Mouse (Mus musculus) hindbrain, embryonic 15.5 days (tissue): ENCODE results near the gene Nmur2. TPM values are rescaled to one million over a fixed set of nuclear protein-coding genes. Genes with fewer than 3 reads are reported as not detected.

Experiments used
- ATAC-seq: fragments of 200-750 bp; cut with Nextera tagmentation; 2 replicates; pipeline ENCODE4 v1.8.0; 2017; ENCODE audit warnings: low read depth, moderate number of reproducible peaks, moderate TSS enrichment; ENCODE audit not compliant: low FRiP score
- H3K27ac ChIP-seq: fragments of 300-500 bp; sonication (generic); replicated peaks from 2 replicates; pipeline ENCODE4 v1.5.1; 2015; ENCODE audit warnings: mild to moderate bottlenecking, inconsistent platforms
- H3K27me3 ChIP-seq: fragments of 300-500 bp; sonication (generic); 2 replicates; pipeline ENCODE4 v1.6.1; 2015; ENCODE audit warnings: control low read depth, inconsistent platforms
- H3K36me3 ChIP-seq: fragments of 300-500 bp; sonication (generic); 2 replicates; pipeline ENCODE4 v1.6.1; 2015; ENCODE audit warnings: control low read depth, inconsistent platforms
- H3K4me1 ChIP-seq: fragments of 300-500 bp; sonication (generic); replicated peaks from 2 replicates; pipeline ENCODE4 v1.6.1; 2015; ENCODE audit warnings: control low read depth, inconsistent platforms
- H3K4me2 ChIP-seq: fragments of 300-500 bp; sonication (generic); 2 replicates; pipeline ENCODE4 v1.6.1; 2015; ENCODE audit warnings: moderate library complexity, mild to moderate bottlenecking, inconsistent platforms
- H3K4me3 ChIP-seq: fragments of 300-500 bp; sonication (generic); 2 replicates; pipeline ENCODE4 v1.5.1; 2015; ENCODE audit warnings: mild to moderate bottlenecking, inconsistent platforms
- H3K9ac ChIP-seq: fragments of 300-500 bp; sonication (generic); 2 replicates; pipeline ENCODE4 v1.6.1; 2015; ENCODE audit warnings: inconsistent platforms
- H3K9me3 ChIP-seq: fragments of 300-500 bp; sonication (generic); 2 replicates; pipeline ENCODE4 v1.6.1; 2016; ENCODE audit warnings: control low read depth, inconsistent platforms
- WGBS: fragments of 180-500 bp; shearing (Covaris S2); methylation state at CpG from one replicate; pipeline ENCODE4 v1.1.7; 2015; 5-methylcytosine and 5-hydroxymethylcytosine counted together
- polyA plus RNA-seq: library from polyadenylated mRNA; unstranded; fragments of >200 nt; fragmentation: Nextera tagmentation; extraction: Ambion mirVana; gene quantifications from 2 replicates; pipeline ENCODE4 v1.2.1, GENCODE M21; 2015

The Nmur2 gene
- polyA plus RNA-seq: 0.29 and 0.42 TPM in 2 replicates

DNA sequence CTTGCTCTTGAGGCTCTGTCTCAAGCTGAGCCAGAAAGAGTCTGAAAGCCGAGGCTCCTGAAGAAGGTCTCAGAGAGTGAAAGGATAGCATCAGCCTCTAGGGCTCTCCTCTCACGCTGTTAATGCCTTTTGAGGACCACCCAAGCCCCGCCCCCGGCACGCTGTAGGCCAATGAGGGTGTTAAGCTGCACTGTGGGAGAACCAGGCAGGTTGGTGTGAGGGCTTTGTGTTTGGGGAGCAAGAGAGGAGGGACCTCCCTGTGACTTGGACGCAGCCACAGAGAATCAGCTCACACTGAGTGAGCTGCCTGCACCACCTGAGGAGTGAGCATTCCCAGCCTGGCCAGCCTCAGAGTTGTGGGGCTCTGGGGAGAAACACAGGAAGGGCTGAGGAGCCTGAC is at the start of gene Nmur2:
Gene Nmur2, minus strand, starts transcription at position 94 of the 400 bp plus-strand sequence.
- 8% methylated on average over 6 of the region's 6 CpGs for WGBS
- H3K4me2 ChIP-seq: peak within 1 kb of the TSS; percentile 16; the same call in 1 of the 2 replicates

GRCm38 (mm10) chr11:56089127-56089689 is 48.4 kb upstream of the Nmur2 start:
- no peak overlapping the region for H3K4me2 ChIP-seq
- ATAC-seq: peak; percentile 66; the same call in 1 of the 2 replicates
- 0 out of 2 replicates have a peak overlapping the region, but pooled peaks have one; percentile 1 for H3K27ac ChIP-seq
- WGBS: 68% methylated on average over 11 of the region's 11 CpGs
- no peak overlapping the region for H3K4me3 ChIP-seq
- no peak overlapping the region for H3K9ac ChIP-seq
- peaks cover 9% of the 10 kb centered on the region; the same call in 1 of the 2 replicates for H3K4me1 ChIP-seq
- H3K9me3 ChIP-seq: no peaks in the 10 kb centered on the region
- no peaks in the 10 kb centered on the region for H3K27me3 ChIP-seq
- no peaks in the 10 kb centered on the region for H3K36me3 ChIP-seq

More for the DNA sequence above, at the start of gene Nmur2:
- no peaks in the 10 kb centered on the region for H3K27me3 ChIP-seq
- peaks cover 6% of the 10 kb centered on the region; the same call in 1 of the 2 replicates for H3K4me1 ChIP-seq
- H3K4me3 ChIP-seq: no peak within 1 kb of the TSS
- H3K9me3 ChIP-seq: no peaks in the 10 kb centered on the region
- no peak within 1 kb of the TSS for H3K27ac ChIP-seq
- H3K36me3 ChIP-seq: no peaks in the 10 kb centered on the region
- no peak within 1 kb of the TSS for H3K9ac ChIP-seq
- ATAC-seq: no peak

GRCm38 (mm10) chr11:56072131-56072530 is 31.3 kb upstream of the Nmur2 start:
- no peak overlapping the region for H3K4me2 ChIP-seq
- 67% methylated on average over 7 of the region's 7 CpGs for WGBS
- H3K4me3 ChIP-seq: no peak overlapping the region
- H3K9me3 ChIP-seq: no peaks in the 10 kb centered on the region
- H3K36me3 ChIP-seq: no peaks in the 10 kb centered on the region
- no peak overlapping the region for H3K27ac ChIP-seq
- H3K9ac ChIP-seq: no peak overlapping the region
- H3K27me3 ChIP-seq: no peaks in the 10 kb centered on the region
- no peak for ATAC-seq
- H3K4me1 ChIP-seq: no peaks in the 10 kb centered on the region

- Histone ChIP-seq H3K4me1 (no peaks in the 10 kb centered on the region), H3K27me3 (no peaks in the 10 kb centered on the region), H3K9ac (no peak overlapping the region), H3K36me3 (no peaks in the 10 kb centered on the region), H3K4me3 (no peak overlapping the region), H3K9me3 (no peaks in the 10 kb centered on the region), H3K27ac (no peak overlapping the region), H3K4me2 (no peak overlapping the region)
- 95% methylated on average over 2 of the region's 2 CpGs for WGBS
- ATAC-seq: no peak
These were observed 28.8 kb upstream of the Nmur2 start for GRCm38 (mm10) chr11:56069658-56070057.

DNA sequence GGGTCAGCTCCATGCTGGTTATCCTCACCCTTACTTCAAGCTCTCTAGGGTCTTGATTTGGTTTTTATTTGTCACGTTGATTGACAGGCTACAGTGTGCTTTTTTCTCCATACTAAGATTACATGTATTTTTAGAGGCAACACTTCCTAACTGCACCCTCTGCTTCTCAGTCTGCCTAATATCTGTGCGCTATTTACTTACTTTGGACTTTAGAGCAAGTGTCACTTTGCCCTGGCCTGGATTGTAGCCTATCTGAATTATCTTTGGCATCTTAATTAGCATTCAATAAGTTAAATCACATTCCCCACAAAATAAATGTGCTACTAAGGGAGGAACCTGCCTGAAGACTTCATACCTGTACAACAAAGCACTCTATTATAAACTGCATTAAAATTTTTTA is 24.3 kb upstream of the Nmur2 start:
- no peak overlapping the region for H3K4me3 ChIP-seq
- no peaks in the 10 kb centered on the region for H3K36me3 ChIP-seq
- H3K27me3 ChIP-seq: no peaks in the 10 kb centered on the region
- H3K27ac ChIP-seq: no peak overlapping the region
- no peak overlapping the region for H3K4me2 ChIP-seq
- no peak for ATAC-seq
- H3K4me1 ChIP-seq: no peaks in the 10 kb centered on the region
- 89% methylated on average over 2 of the region's 2 CpGs for WGBS
- H3K9ac ChIP-seq: no peak overlapping the region
- H3K9me3 ChIP-seq: no peaks in the 10 kb centered on the region

DNA sequence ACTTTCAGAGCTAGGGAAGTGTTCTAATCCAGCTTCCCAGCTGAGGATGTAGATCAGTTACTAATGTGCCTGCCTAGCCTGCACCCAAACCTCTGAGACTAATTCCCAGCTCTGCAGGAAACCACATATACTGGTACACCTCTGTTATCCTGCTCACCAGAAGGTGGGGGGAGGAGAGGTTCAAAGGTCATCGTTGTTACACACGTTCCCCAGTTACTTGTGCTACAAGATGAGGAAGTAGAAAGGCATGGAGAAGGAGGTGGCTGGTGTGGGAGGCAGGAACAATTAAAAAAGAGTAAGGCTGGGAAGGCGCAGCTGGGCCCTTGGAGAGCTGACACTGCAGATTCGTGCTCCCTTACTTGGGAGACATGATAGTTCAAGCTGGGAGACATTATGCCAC is 23.8 kb upstream of the Nmur2 start:
- ATAC-seq: no peak

DNA sequence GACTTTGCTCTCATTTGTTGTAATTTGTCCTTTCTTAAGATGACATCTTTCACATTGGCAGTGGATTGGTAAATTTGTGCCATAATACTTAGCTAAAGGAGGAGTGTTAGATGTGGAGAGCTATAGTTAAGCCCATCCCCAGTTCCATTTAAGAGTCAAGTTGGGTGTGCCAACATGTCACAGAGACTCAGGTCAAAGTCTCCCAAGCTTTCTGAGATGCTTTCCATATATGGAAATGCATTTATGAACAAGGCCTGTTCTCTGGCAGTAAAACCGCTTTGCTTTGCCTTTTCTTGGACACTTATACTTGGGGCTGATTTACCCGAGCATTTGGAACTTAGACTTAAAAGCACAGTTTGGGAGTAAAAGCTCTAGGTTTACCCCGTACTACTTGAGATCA is 18.4 kb upstream of the Nmur2 start:
- H3K9ac ChIP-seq: no peak overlapping the region
- no peak overlapping the region for H3K4me3 ChIP-seq
- H3K27ac ChIP-seq: no peak overlapping the region
- ATAC-seq: no peak
- no peaks in the 10 kb centered on the region for H3K36me3 ChIP-seq
- whole genome bisulfite sequencing: 83% methylated on average over 3 of the region's 3 CpGs
- H3K4me2 ChIP-seq: no peak overlapping the region
- no peaks in the 10 kb centered on the region for H3K4me1 ChIP-seq
- H3K27me3 ChIP-seq: no peaks in the 10 kb centered on the region
- H3K9me3 ChIP-seq: no peaks in the 10 kb centered on the region

More for the DNA sequence above, 23.8 kb upstream of the Nmur2 start:
- no peaks in the 10 kb centered on the region for H3K27me3 ChIP-seq
- no peaks in the 10 kb centered on the region for H3K9me3 ChIP-seq
- H3K4me2 ChIP-seq: no peak overlapping the region
- no peaks in the 10 kb centered on the region for H3K36me3 ChIP-seq
- 44% methylated on average over 4 of the region's 4 CpGs for WGBS
- no peak overlapping the region for H3K4me3 ChIP-seq
- H3K9ac ChIP-seq: no peak overlapping the region
- H3K4me1 ChIP-seq: no peaks in the 10 kb centered on the region
- no peak overlapping the region for H3K27ac ChIP-seq

DNA sequence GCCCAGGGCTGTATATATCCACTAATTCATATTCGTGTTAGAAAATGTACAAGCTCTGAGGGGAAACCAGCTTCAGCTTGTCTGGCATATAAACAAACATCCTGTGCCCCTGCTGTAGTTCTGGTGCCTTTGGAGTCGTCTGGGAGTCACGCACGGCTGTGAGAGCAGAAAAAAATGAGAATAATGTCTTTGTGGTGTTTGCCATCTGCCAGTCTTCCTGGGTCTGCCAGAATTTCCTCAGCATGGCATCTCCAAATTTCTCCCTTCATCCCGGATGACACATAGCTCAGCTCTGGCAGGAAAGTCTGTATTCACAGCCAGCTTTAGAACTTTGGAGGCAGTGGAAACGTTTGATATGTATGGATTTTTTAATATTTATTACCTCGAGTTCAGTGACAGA is 13.6 kb upstream of the Nmur2 start:
- Histone ChIP-seq H3K4me1 (no peaks in the 10 kb centered on the region), H3K36me3 (no peaks in the 10 kb centered on the region), H3K9me3 (no peaks in the 10 kb centered on the region), H3K4me2 (no peak overlapping the region), H3K4me3 (no peak overlapping the region), H3K27me3 (no peaks in the 10 kb centered on the region), H3K27ac (0 out of 2 replicates have a peak overlapping the region, but pooled peaks have one; percentile 14), H3K9ac (no peak overlapping the region)
- 56% methylated on average over 7 of the region's 7 CpGs for WGBS
- ATAC-seq: no peak; the same call in 1 of the 2 replicates

DNA sequence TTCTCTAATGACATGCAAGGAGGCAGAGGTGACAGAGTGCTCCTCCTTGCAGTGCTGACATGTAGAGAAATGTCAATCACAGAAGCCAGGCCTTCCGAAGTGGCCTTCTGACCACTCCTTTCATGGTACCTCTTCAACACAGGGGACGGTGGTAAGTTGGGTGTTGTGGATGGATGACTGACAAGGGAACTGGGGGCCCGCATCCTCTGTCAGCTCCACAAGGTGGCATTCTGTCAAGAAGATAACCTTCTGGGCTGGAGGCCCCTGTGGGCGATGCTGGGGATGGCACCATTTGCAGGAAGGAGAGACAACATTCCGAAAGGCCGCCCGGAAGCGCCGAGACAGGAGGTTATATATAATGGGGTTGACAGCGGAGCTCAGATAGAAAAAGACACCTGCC is 14.0 kb downstream of the Nmur2 start:
- H3K27me3 ChIP-seq: no peaks in the 10 kb centered on the region
- no peak overlapping the region for H3K4me3 ChIP-seq
- no peak overlapping the region for H3K9ac ChIP-seq
- peaks cover 11% of the 10 kb centered on the region for H3K4me1 ChIP-seq
- no peak overlapping the region for H3K4me2 ChIP-seq
- 87% methylated on average over 10 of the region's 10 CpGs for WGBS
- H3K27ac ChIP-seq: no peak overlapping the region
- no peaks in the 10 kb centered on the region for H3K9me3 ChIP-seq
- no peaks in the 10 kb centered on the region for H3K36me3 ChIP-seq
- no peak for ATAC-seq

DNA sequence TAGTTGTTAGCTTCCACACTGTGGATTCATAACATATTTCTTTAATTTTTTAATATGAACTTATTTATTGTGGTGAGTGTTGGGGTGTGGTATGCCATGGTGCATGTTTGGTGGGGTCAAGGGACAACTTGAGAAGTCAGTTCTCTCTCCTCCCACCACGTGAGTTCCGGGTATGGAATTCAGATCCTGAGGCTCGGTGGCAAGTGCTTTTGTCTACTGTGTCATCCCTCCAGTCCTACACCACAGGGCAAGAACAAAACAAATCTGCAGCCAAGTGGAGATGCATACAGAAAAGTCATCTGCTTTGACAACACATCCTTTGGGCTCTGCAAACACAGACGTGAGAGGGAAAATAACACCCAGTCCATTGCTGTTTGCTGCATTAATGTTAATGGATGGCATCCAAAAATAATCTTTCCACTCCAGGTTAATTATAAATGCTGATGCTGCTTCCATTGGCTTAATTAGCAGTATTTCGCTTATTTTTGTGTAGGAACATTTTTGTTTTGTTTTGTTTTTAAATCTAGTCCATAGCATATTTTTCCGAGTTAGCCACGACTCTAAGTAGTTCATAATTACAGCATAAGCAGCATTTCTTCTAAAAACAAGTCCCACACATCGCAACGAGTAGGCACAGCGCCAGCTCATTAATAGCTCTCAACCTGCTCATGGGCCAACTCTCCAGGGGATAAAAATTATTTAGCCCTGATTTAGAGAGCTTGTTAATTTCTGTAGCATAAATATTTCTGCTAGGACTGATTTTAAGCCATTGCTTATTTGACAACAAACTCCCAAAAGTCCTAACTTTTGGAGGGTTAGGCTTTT is 14.9 kb downstream of the Nmur2 start:
- ATAC-seq: no peak
- no peak overlapping the region for H3K4me3 ChIP-seq
- 43% methylated on average over 10 of the region's 10 CpGs for WGBS
- H3K4me1 ChIP-seq: peaks cover 11% of the 10 kb centered on the region
- 0 out of 2 replicates have a peak overlapping the region, but pooled peaks have one; percentile 3 for H3K27ac ChIP-seq
- no peaks in the 10 kb centered on the region for H3K9me3 ChIP-seq
- no peaks in the 10 kb centered on the region for H3K27me3 ChIP-seq
- no peaks in the 10 kb centered on the region for H3K36me3 ChIP-seq
- H3K4me2 ChIP-seq: no peak overlapping the region
- no peak overlapping the region for H3K9ac ChIP-seq

- no peak overlapping the region for H3K27ac ChIP-seq
- no peaks in the 10 kb centered on the region for H3K9me3 ChIP-seq
- peaks cover 5% of the 10 kb centered on the region; the same call in 1 of the 2 replicates for H3K4me1 ChIP-seq
- H3K4me3 ChIP-seq: no peak overlapping the region
- H3K9ac ChIP-seq: no peak overlapping the region
- H3K4me2 ChIP-seq: no peak overlapping the region
- H3K36me3 ChIP-seq: no peaks in the 10 kb centered on the region
- ATAC-seq: no peak
- 54% methylated on average over 9 of the region's 9 CpGs for WGBS
- no peaks in the 10 kb centered on the region for H3K27me3 ChIP-seq
These were observed 27.2 kb downstream of the Nmur2 start for GRCm38 (mm10) chr11:56013510-56014057.

DNA sequence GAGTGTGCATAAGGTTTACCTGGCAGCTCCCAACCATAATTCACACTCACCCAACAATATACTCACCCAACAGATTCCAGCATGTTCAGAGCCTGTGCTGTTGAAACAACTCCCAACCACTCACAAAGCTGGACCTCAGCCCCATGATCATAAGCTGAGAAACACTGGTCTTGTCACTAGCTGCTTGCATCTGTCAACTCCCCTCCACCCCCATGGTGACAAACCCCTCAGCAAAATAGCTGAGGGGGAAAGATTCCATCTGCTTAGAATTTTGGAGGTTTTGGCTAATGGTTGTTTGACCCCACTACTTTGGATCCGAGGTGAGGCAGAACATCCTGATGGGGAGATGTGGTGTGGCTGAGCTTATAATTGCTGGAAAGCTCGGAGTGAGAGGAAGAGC is 28.4 kb downstream of the Nmur2 start:
- no peaks in the 10 kb centered on the region for H3K27me3 ChIP-seq
- no peak overlapping the region for H3K9ac ChIP-seq
- H3K27ac ChIP-seq: no peak overlapping the region
- no peak overlapping the region for H3K4me2 ChIP-seq
- ATAC-seq: no peak
- no peaks in the 10 kb centered on the region for H3K9me3 ChIP-seq
- no peak overlapping the region for H3K4me3 ChIP-seq
- no peaks in the 10 kb centered on the region for H3K36me3 ChIP-seq
- WGBS: 77% methylated on average over 2 of the region's 2 CpGs
- H3K4me1 ChIP-seq: peaks cover 5% of the 10 kb centered on the region; the same call in 1 of the 2 replicates
